Mouse (Mus musculus): ENCODE measurements at regions not wholly inside any gene's neighbourhood (a gene's known extent, or its start where the extent isn't known, plus 50 kb on each side); places are given as distances from the start of the nearest gene placed in this dataset.

DNA sequence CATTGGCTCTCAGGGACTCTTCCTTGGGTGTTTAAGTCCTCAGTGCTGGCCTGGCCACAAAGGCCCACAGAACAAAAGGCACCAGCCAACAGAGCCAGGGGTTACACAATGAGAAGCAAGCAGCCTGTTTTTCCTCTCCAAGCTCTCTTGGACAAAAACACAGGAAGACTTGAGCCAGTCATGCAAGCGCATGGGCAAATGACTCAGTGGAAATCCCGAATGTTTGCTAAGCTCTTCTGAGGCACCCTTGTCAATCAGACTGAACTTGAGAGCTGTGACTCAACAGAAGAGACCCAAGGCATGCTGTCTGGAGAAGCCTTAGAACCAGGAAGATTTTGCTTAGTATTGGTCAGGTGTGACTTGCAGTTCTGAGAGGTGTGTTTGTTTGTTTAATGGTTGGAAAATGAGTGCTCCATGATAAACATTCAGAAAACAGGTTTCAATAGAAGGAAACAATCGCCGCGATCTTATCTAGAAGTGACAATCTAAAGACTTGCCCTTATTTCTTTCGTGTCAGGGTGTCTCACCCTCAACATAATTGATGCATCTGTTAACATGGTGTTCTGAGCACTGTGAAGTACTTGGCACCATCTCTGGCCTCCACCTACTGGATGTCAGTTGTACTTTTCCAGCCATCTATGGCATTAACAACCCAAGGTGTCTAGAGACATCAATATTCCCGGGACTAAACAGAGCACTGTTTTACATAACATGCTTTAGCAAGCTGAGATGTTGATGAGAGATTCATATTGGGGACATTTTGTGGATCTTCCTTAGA is 124.0 kb upstream of the Tmc1 start:
- DNase-seq (ENCODE audit: low read depth, low spot score) = no peak

DNA sequence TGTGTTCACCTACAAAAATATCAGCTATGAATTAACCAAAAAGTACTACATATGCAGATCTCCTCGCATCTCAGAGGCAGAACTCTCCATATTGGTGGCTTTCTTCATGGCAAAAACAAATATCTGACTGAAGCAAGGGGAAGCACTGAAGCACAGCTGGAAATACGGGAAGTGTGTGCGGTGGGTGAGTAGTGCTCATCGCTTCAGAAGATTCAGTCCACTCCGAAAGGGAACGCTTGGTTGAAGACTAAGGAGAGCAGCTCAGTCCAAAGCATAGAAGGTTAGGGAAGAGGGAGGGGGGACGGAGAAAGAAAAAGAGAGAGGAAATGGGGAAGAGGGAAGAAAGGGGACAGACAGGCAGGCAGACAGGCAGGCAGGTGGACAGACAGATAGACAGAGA is 114.4 kb upstream of the Tmc1 start:
- no peak for DNase-seq (ENCODE audit: low read depth, low spot score)

DNA sequence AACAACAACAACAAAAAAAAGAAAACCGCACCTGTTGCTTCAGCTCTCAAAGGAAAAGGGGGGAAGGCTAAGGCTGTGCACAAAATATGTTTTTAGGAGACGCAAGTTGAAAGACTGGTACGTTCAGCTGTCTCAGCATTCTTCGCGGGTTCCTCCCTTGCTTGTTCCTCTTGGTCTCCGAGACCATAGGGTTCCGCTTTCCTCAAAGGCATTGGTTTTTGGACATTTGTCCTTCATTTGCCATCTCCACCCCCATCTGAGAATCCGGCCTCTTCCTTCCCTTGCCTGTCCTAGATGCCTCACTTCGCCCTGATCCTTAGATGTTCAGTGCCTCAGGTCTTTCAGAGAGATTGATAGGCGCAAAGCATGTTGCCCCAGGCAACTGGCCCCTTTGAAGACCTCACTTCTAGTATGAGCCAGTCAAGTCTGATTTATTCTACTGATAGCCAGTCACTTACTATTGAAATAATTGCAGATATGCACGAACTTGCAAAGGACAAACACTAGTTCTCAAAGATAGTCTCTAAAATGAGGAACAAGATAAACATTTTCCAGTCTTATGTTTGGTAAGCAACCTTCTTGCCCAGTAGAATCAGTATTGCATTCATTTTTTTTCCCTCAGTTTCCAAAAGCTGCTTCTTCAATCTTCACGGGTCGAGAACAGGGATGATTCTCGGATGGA is 112.6 kb upstream of the Tmc1 start:
- DNase-seq (ENCODE audit: low read depth, low spot score) = no peak

DNA sequence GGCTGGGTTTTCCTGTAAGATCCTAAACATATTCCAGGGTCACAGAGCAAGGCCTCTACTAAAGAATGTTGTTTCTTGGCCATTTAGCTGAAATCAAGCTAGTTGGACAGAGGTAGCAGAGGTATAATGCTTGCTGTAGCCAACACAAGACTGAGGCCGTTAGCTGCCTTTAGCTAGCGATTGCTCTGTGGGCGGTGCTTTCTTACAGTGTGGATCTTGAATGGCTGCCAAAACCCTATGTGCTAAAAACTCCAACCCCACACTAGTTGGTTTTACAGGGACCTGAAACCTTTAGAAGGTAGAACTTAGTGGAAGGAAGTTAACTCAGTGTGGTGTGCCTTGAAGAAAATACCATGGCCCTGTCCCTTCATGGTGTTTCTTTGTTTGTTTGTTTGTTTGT is 110.9 kb upstream of the Tmc1 start:
- no peak for DNase-seq (ENCODE audit: low read depth, low spot score)

DNA sequence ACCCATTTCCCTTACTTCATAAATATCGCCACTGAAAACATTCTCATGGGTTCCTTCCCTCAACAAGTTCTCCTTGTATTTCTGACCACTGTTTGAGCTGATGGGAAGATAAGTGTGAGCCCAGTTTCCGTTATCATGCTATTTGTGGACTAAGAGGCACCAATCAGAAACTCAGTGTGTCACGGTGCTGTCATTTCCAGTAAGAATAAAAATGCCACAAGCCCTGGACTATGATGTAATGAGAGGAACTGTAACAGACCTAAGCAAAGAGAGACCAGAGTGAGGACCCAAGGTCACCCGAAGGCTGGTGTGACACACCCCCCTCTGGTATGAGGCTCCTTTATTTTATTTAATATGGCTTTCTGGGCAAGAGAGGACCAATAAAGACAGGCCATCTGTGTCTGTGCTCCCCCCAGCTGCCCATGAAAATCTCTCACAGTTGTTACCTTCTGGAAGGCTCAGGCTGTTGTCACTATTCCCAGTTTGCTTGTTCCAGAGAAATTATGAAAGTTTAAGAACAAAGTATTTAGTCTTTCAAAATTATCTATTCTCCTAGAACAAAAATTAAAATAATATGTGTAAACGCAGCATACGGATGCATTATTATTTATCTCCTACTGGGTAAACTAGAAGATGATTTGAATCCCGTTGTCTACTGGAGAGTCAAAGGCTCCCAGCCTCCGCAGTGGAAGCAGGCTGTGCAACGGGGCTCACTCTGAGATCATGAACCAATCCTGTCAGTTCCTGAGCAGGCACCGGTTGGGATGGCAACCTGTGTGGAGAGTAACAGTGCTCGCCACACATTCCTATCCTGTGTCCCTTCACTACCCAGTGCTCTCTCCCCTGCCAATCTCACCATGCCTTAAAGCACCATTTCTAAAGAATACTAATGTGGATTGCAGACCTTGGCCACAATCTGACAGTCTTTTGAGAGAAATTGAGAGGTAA is 99.9 kb upstream of the Tmc1 start:
- DNase-seq (ENCODE audit: low read depth, low spot score) = no peak

DNA sequence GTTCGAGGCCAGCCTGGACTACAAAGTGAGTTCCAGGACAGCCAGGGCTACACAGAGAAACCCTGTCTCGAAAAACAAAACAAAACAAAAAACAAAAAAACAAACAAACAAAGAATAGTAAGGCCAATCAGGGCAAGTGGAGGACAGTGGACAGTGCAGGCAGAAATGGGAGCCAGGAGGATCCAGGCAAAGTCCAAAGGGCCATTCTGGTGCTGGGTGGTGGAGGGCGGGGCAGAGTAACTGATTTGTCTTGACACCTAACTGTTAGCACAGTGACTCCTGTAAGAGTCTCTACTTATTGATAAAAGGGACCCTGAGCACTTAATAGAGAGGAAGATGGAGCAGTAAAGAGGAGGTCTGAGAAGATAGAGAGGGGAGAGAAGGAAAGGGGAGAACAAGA is 98.8 kb upstream of the Tmc1 start:
- no peak for DNase-seq (ENCODE audit: low read depth, low spot score)

DNA sequence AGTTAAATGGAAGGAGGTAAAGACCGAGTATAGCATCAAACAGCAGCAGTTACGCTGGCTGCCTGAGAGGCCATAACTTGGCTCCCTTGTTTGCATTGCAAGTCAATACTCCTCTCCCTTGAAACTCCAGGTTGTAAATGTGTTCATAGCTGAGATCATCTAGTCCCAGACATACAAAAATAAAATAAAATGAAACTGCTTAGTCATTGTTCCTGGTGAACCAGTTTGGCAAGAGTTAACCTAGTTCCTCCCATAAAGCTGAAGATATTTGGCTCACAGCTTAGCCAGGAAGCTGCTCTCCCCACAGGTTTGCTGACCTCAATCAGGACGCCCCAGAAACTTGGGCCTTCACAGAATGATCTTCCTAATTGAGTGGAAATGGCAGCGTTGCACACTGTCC is 97.9 kb upstream of the Tmc1 start:
- DNase-seq (ENCODE audit: low read depth, low spot score) = no peak

DNA sequence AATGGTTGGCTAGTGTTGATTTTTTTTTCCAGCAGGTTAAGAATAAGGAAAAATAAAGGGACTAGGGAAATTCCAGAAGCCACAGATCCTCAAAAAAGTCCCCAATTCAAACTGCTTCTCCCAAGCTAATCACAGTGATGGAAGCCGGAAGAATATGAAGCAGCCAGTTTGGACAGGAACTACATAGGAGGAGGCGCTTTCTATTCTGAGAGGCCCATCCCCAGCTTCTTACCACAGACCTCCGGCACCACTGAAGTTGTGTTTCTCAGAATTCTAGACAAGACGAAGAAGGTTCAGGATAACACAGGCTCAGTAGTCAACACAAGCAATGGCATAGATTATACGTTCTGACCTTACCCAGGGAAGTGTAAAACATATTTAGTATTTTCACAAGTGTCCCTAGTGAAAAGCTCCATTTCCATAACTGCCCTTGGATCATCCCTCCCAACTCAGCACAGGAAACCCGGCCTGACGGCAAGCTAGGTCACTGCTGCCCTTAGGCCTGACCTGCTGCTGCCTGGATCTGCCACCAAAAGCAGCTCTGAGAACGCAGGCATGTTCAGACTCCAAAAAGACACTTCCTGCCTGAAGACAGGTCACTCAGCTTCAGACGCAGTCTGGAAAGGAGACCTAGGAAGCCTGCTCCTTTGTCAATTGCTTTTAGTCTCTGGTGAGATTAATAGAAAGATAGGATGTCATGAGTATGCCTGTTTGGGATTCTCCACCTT is 97.2 kb upstream of the Tmc1 start:
- DNase-seq (ENCODE audit: low read depth, low spot score) = no peak

DNA sequence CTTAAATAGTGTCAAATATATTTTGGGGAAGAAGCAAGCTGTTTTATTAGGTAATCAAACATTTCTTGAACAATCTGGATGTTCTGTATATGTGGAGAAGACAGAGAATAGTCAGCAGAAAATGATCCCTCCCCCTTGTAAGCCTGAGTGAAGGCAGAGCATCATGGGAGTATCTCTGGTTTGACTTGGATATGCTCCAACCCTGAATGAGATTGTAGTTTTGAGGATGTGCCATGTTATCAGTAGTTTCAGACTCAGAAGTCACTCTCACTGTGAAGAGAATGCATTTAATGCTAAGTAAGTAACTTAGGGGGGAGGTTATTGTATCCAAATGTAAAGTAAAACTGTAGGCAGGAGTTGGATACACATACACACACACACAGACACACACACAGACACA is 95.3 kb upstream of the Tmc1 start:
- no peak for DNase-seq (ENCODE audit: low read depth, low spot score)

DNA sequence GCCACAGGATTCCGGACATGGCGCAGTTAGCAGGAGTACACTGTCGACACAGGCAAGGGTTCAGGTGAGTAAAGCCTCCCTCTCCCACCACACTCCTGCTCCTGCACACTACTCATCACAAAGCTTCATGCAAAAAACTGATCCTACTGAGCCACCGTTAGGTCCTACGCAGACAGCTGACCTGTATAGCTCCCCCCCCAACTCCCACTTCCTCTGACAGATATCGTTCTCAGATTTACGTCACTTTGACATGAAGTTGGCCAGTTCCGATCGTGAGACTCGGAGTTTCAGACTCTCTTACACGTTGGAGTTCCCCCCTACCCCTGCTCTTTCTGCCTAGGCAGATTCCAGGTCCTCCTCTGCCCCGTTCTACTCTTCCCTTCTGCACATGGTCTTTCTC is 91.6 kb upstream of the Tmc1 start:
- DNase-seq (ENCODE audit: low read depth, low spot score) = no peak

DNA sequence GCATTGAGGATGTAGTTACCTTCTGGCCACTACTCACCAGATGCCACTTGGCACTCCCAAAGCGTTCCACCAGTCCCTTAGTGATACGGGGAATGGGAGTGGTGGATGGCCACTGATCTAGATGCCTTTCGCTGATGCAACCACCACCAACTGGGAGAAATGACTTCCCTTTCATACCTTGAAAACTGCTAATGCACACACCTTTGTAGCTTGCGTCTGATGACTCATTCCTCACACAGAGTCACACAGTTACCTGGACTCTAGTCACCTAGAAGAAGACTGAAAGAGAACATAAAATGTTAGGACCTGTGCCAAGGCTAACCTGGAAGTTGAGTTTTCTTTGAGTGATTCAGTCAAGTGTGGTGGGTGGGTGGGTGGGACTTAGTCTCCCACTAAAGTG is 90.0 kb upstream of the Tmc1 start:
- DNase-seq (ENCODE audit: low read depth, low spot score) = no peak

DNA sequence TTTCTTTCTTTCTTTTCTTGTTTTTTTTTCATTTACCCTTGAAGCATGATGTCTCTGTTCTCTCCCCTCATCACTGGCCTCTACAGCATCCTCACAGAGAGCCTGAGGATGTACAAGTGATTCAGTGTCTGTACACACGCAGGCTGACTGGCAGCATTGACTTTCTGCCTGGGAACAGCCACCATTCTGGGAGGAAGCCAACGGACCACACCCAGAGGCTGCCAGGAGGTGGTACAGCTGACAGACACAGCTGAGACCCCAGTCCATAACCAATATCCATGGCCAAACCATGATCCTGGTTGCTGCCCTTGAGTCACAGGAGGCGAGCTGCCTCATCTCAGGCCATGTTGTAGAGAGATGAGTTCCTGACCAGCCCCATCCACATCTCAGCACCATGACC is 88.5 kb upstream of the Tmc1 start:
- DNase-seq (ENCODE audit: low read depth, low spot score) = no peak

DNA sequence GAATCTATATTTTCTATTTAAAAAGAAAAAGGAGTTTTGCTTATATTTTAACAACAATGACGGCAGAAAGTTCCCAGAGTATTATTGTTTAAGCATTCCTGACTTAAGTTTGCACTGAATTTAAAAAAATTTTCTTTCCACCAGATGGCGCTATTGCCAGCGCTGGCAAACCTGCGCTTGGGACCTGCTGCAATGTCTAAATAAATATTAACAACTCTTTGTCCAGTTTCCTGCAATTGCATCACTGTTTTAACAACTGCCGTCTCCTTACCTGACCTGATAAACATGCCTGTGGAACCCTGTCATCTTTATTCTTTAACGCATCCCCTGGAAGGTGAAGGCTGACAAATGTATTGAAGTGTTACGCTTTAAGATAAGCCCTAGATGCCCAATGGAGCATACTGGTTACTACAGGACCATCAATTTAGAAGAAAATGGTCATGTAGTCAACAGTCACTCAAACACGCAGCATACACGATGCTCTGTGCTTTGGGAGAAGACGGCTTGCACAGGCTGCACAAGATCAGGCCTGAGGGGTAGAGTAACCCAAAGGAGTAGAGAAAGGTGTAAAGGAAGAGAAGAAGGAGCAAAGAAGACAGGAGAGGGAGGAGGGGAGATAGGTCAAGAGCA is 83.6 kb upstream of the Tmc1 start:
- peak; percentile 16 for DNase-seq (ENCODE audit: low read depth, low spot score)

DNA sequence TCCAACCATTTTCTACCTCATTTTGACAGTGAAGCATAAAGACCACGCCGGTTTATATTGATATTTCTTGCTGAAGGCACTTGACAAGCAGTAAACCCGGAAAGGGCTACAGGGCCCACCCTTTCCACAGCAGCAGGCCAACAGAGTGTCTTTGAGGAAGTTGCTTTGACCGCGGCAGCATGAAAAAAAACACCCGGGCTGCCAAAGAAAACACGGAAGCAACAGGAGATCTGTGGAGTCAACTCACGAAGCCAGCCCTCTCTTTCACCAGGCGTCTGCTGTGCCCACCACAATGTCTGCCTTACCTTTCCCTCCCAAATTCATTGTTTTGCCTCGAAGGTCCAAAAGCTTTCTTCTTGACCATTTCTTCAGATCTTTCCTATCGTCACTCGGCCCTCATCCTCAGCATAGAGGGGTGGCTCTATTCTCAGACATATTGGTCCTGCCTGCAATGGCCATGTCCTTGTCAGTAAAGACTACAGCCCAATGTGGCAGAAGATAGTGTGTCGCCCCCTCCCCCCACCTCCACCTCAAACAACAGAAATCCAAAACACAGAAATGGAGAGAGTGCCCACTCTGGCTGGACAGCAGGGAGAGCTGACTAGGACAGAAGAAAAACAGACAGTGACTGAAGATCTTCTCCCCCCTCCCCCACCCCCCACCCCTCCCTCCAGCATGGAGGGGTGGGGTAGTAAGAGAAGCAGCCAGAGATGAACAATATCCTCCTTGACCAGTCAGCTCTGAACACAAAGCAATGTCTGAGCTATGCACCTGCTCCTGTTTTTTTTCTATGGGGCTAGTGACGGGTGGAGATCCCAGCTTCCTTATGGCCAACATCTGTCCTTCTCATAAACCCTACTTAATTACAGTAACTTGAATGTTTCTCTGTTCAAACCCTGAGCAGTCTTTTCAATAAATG is 82.8 kb upstream of the Tmc1 start:
- no peak for DNase-seq (ENCODE audit: low read depth, low spot score)

DNA sequence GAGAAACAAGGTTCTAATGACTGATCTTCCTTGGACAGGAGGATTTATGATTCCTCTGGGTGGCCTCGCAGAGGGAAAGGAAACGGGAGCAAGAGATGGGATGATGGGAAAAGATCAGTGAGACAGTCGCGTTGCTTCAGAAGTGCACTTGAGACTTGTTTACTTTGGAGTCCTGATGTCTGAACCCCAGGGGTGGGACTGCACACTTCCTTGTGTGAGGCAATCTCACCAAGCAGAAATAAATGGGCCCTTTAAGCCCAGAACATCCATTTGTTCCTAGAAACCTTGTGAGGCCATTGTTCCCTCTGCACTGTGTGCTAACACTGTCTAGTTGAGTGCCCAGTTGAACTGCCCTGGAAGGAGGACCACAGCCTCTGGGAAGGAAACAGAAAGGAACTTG is 81.5 kb upstream of the Tmc1 start:
- DNase-seq (ENCODE audit: low read depth, low spot score) = no peak

DNA sequence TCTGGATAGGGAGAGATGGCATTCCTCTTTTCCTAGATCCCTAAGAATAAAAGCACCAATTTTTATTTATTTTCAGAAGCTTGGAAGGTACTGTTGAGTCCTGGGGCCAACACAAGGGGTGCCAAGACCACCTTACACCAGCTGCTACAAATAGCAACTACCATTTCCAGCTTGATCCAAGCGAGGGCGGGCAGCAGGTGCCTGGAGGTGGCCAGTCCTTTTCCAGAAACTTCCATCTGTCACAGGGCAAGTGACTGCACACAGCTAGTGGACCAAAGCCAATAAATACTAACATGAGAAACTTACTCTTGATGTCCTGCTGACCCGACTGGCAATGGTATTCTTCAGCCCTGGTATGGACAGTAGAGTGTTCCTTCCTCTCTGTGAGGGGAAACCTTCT is 80.0 kb upstream of the Tmc1 start:
- no peak for DNase-seq (ENCODE audit: low read depth, low spot score)

DNA sequence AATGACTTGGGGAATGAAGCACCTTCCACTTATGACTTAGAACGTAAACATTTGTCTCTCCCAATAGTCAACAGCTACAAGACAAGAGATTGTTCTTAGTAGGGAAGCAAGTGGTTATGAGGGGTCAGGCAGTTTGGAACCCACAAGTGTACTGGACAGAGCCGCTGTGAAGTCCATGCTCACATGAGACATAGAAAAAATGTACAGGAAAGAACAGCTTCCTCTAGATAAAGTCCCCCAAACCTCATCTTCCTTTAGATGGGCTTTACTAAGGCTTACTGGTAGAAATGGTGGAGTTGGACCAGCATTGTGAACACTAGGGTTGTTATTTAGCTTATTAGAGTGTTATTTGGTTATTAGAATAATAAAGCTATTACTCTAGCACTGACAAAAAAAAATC is 78.6 kb upstream of the Tmc1 start:
- no peak for DNase-seq (ENCODE audit: low read depth, low spot score)

DNA sequence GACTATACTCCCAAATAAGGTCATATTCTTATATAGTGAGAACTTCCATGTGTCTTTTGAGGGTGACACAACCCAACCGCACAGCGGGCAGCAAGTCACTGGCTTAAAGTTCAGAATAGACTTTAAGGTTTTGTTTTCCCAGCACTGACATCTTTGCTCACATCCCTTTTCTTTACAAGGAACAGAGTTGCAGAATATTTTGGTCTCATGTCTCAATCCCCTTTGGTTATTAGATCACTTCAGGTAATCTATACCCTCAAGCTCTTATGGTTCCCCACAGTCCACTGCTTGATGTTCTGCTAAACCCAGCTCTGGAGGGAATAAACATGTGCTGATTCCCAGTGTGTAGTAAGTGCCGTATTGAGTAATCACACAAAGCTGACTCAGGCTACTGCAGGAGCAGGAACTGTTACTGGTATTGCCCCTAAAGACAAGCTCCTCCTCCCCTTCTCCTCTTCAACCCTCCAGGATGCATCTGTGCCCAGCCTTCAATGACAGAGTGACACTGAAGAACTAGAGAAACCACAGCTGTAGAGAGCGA is 77.8 kb upstream of the Tmc1 start:
- DNase-seq (ENCODE audit: low read depth, low spot score) = no peak

DNA sequence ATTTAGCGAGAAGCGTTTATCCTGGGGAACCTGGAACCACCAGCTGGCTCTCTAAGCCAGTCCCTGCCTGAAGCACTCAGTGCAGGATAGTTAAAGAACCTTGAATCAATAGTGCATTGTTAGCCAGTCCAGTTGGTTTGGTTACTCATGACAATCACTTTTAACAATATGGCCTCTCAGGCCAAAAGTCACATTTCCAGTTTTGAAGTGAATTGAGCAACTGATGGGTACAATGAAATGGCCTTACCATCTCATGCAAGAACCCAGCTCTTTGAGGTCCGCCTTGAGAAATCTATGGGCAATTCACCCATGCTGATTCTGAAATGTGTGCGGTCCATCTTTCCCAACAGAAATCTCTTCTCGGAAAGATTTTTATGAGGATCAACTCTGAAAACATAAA is 77.0 kb upstream of the Tmc1 start:
- no peak for DNase-seq (ENCODE audit: low read depth, low spot score)

DNA sequence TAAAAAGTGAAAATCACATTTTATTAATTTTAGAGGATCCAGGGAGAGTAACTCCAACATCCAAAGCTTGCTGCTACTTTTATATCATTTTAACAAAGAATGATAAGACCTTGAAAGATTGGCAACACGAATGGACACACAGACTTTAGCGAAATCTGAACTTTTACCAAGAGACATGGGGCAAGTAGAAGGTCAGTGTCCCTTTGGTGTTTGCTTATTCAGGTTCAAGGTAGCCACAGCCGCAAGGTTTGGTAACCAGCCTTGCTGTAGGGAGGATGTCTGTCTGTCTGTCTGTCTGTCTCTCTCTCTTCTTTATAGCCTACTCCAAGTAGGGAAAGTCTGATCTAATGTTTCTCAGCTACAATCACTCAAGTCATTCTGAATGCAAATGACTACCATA is 75.0 kb upstream of the Tmc1 start:
- no peak for DNase-seq (ENCODE audit: low read depth, low spot score)
